Mouse (Mus musculus): ENCODE measurements around the gene Qtrt1. TPM values are rescaled to one million over a fixed set of nuclear protein-coding genes. Genes with fewer than 3 reads are reported as not detected.

Gene Qtrt1
- polyA plus RNA-seq, 1 experiment from 2014 or later: 51.1 TPM

DNA sequence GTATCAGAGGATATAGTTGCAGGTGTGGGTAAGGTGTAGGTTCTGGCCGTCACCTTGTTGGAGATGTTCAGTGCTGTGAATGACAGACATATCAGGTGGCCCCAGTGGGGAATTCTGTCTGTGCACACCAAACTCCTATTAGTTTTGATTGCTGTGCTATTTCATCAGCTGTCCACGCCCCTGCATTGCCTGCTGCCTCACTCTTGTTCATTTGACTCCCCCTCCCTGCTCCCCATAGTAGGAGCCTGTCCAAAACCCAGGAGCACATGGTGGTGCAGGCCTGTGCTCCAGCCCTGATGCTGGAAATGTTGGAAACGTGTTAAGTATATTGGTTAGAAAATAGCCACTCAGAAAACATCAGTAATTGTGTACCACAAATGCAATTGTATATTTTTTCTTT is 27.8 kb downstream of the Qtrt1 start:
- H3K4me2 ChIP-seq (ENCODE audit: low read depth, low read length): no peak overlapping the region
- H3K4me3 ChIP-seq (replicated peaks; ENCODE audit: low read length): no peak overlapping the region
- no peak for ATAC-seq (ENCODE audit: insufficient read depth, low FRiP score)
- H3K36me3 ChIP-seq (ENCODE audit: control insufficient read depth, insufficient read depth, low read length): no peaks in the 10 kb centered on the region
- H3K4me1 ChIP-seq (ENCODE audit: control insufficient read depth, insufficient read depth, low read length): peaks cover 21% of the 10 kb centered on the region
- no peaks in the 10 kb centered on the region for H3K9me3 ChIP-seq (replicated peaks; ENCODE audit: control insufficient read depth, low read length)
- no peak overlapping the region for H3K9ac ChIP-seq (ENCODE audit: low read length)
- 76% methylated on average over 3 of the region's 3 CpGs for WGBS
- no peak overlapping the region; the same call in 1 of the 2 replicates for H3K27ac ChIP-seq (ENCODE audit: low read length)
- no peaks in the 10 kb centered on the region for H3K27me3 ChIP-seq (ENCODE audit: control insufficient read depth, insufficient read depth, low read length)

DNA sequence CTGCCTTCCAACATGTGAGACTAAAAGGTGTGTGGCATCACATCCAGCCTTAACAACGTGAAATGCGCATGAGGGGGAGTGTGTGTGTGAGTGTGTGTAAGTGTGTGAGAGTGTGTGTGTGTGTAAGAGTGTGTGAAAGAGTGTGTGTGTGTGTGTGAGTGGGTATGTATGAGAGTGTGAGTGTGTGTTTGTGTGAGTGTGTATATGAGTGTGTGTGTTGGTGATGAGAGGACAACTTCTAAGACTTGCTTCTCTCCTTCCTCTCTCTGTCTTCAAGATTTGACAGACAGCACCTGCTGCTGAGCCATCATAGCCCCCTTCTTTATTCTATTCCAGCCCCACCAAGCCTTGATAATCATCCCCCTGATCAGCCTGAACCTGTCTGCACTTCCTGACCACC is 28.3 kb downstream of the Qtrt1 start:
- Histone ChIP-seq H3K36me3 (ENCODE audit: control insufficient read depth, insufficient read depth, low read length) (no peaks in the 10 kb centered on the region), H3K27me3 (ENCODE audit: control insufficient read depth, insufficient read depth, low read length) (no peaks in the 10 kb centered on the region), H3K4me1 (ENCODE audit: control insufficient read depth, insufficient read depth, low read length) (peaks cover 21% of the 10 kb centered on the region), H3K4me3 (replicated peaks; ENCODE audit: low read length) (no peak overlapping the region), H3K27ac (ENCODE audit: low read length) (no peak overlapping the region), H3K9me3 (replicated peaks; ENCODE audit: control insufficient read depth, low read length) (no peaks in the 10 kb centered on the region), H3K4me2 (ENCODE audit: low read depth, low read length) (no peak overlapping the region), H3K9ac (ENCODE audit: low read length) (no peak overlapping the region)
- WGBS: 87% methylated on average over 2 of the region's 2 CpGs
- no peak for ATAC-seq (ENCODE audit: insufficient read depth, low FRiP score)

DNA sequence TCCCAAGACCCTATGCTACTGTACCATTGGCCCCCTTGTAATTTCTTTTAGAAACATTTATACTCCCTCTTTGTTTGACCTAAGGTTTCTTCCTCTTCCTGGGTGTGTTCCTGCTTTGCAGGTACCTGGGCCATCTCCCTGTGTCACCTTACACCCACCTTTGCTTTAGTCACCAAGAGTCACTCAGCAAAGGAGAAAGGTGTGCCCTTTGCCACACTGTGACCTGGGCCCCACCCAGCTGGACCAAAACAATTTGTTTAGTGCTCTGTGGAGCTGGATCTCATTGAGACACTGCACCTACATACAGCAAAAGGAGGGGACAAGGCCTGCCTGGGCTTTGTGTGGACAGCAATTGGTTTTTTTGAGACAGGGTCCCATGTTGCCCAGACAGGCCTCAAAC is 28.8 kb downstream of the Qtrt1 start:
- no peak for ATAC-seq (ENCODE audit: insufficient read depth, low FRiP score)

GRCm38 (mm10) chr9:21443853-21444252 is 32.2 kb downstream of the Qtrt1 start:
- no peak overlapping the region for H3K9ac ChIP-seq (ENCODE audit: low read length)
- WGBS: 94% methylated on average over 8 of the region's 8 CpGs
- H3K36me3 ChIP-seq (ENCODE audit: control insufficient read depth, insufficient read depth, low read length): no peaks in the 10 kb centered on the region
- no peak overlapping the region for H3K27ac ChIP-seq (ENCODE audit: low read length)
- H3K27me3 ChIP-seq (ENCODE audit: control insufficient read depth, insufficient read depth, low read length): no peaks in the 10 kb centered on the region
- no peaks in the 10 kb centered on the region for H3K9me3 ChIP-seq (replicated peaks; ENCODE audit: control insufficient read depth, low read length)
- H3K4me2 ChIP-seq (ENCODE audit: low read depth, low read length): no peak overlapping the region
- no peak for ATAC-seq (ENCODE audit: insufficient read depth, low FRiP score)
- H3K4me3 ChIP-seq (replicated peaks; ENCODE audit: low read length): no peak overlapping the region
- peaks cover 3% of the 10 kb centered on the region; the same call in 1 of the 2 replicates for H3K4me1 ChIP-seq (ENCODE audit: control insufficient read depth, insufficient read depth, low read length)

More for the DNA sequence above, 28.8 kb downstream of the Qtrt1 start:
- no peak overlapping the region for H3K4me2 ChIP-seq (ENCODE audit: low read depth, low read length)
- no peak overlapping the region for H3K27ac ChIP-seq (ENCODE audit: low read length)
- H3K27me3 ChIP-seq (ENCODE audit: control insufficient read depth, insufficient read depth, low read length): no peaks in the 10 kb centered on the region
- H3K9me3 ChIP-seq (replicated peaks; ENCODE audit: control insufficient read depth, low read length): no peaks in the 10 kb centered on the region
- H3K4me1 ChIP-seq (ENCODE audit: control insufficient read depth, insufficient read depth, low read length): peaks cover 21% of the 10 kb centered on the region
- no peak overlapping the region for H3K4me3 ChIP-seq (replicated peaks; ENCODE audit: low read length)
- no peak overlapping the region for H3K9ac ChIP-seq (ENCODE audit: low read length)
- no peaks in the 10 kb centered on the region for H3K36me3 ChIP-seq (ENCODE audit: control insufficient read depth, insufficient read depth, low read length)

DNA sequence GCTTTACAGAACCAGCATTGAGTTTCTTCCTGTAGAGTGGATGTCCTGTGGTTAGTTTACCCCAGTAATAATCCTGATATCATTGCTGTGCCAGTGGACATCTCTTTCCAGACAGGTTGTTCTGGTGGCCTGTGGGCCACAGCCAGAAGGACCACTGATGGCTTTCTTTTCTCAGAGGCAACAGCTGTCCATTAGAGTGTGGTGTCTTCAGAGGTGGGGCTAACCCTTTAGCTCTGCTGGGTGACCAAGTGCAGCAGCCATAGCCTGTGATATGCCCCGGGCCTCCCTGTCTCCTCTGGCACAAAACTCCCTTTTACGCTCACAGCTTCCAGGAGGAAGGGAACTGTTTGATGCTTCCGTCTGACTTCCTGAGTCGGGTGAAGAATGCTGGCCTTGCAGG is 32.9 kb downstream of the Qtrt1 start:
- H3K36me3 ChIP-seq (ENCODE audit: control insufficient read depth, insufficient read depth, low read length): no peaks in the 10 kb centered on the region
- no peaks in the 10 kb centered on the region for H3K4me1 ChIP-seq (ENCODE audit: control insufficient read depth, insufficient read depth, low read length)
- no peak overlapping the region for H3K4me2 ChIP-seq (ENCODE audit: low read depth, low read length)
- no peaks in the 10 kb centered on the region for H3K27me3 ChIP-seq (ENCODE audit: control insufficient read depth, insufficient read depth, low read length)
- H3K4me3 ChIP-seq (replicated peaks; ENCODE audit: low read length): no peak overlapping the region
- ATAC-seq (ENCODE audit: insufficient read depth, low FRiP score): no peak
- H3K9ac ChIP-seq (ENCODE audit: low read length): no peak overlapping the region
- 81% methylated on average over 4 of the region's 4 CpGs for WGBS
- H3K9me3 ChIP-seq (replicated peaks; ENCODE audit: control insufficient read depth, low read length): no peaks in the 10 kb centered on the region
- no peak overlapping the region for H3K27ac ChIP-seq (ENCODE audit: low read length)

DNA sequence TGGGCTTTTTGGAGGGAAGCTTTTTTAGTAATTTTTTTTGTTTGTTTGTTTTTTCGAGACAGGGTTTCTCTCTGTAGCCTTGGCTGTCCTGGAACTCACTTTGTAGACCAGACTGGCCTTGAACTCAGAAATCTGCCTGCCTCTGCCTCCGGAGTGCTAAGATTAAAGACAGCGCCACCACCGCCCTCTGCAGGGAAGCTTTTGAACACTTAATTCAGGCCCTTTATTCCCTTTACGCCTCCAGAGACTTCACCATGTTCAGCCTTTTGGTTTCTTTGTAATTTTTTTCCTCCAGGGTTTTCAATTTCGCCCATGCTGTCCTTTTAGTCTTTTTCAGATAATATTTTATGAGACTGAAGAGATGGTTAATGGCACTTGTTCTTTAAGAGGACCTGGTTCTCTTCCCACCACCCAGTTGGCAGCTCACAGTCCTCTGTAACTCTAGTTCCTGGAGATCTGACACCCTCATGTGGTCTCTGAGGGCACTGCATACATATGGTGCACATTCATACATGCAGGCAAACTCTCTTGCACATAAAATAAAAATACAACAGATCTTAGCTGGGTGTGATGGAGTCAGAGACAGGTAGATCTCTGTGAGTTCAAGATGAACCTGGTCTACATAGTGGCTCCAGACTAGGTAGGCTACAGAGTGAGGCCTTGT is 33.6 kb downstream of the Qtrt1 start:
- WGBS: 95% methylated on average over 6 of the region's 6 CpGs
- H3K27ac ChIP-seq (ENCODE audit: low read length): no peak overlapping the region
- no peak overlapping the region for H3K9ac ChIP-seq (ENCODE audit: low read length)
- H3K4me1 ChIP-seq (ENCODE audit: control insufficient read depth, insufficient read depth, low read length): peaks cover 6% of the 10 kb centered on the region
- H3K27me3 ChIP-seq (ENCODE audit: control insufficient read depth, insufficient read depth, low read length): no peaks in the 10 kb centered on the region
- H3K36me3 ChIP-seq (ENCODE audit: control insufficient read depth, insufficient read depth, low read length): no peaks in the 10 kb centered on the region
- H3K9me3 ChIP-seq (replicated peaks; ENCODE audit: control insufficient read depth, low read length): no peaks in the 10 kb centered on the region
- ATAC-seq (ENCODE audit: insufficient read depth, low FRiP score): no peak
- no peak overlapping the region for H3K4me2 ChIP-seq (ENCODE audit: low read depth, low read length)
- no peak overlapping the region for H3K4me3 ChIP-seq (replicated peaks; ENCODE audit: low read length)

GRCm38 (mm10) chr9:21447778-21448177 is 36.1 kb downstream of the Qtrt1 start:
- ATAC-seq (ENCODE audit: insufficient read depth, low FRiP score): no peak
- WGBS: 90% methylated on average over 2 of the region's 2 CpGs
- no peaks in the 10 kb centered on the region for H3K27me3 ChIP-seq (ENCODE audit: control insufficient read depth, insufficient read depth, low read length)

GRCm38 (mm10) chr9:21449710-21450109 is 38.1 kb downstream of the Qtrt1 start:
- Histone ChIP-seq H3K9ac (ENCODE audit: low read length) (no peak overlapping the region), H3K4me1 (ENCODE audit: control insufficient read depth, insufficient read depth, low read length) (peaks cover 18% of the 10 kb centered on the region), H3K9me3 (replicated peaks; ENCODE audit: control insufficient read depth, low read length) (no peaks in the 10 kb centered on the region), H3K4me3 (replicated peaks; ENCODE audit: low read length) (no peak overlapping the region), H3K36me3 (ENCODE audit: control insufficient read depth, insufficient read depth, low read length) (no peaks in the 10 kb centered on the region), H3K27me3 (ENCODE audit: control insufficient read depth, insufficient read depth, low read length) (no peaks in the 10 kb centered on the region), H3K27ac (ENCODE audit: low read length) (peak overlapping the region; percentile 24), H3K4me2 (ENCODE audit: low read depth, low read length) (no peak overlapping the region)
- 79% methylated on average over 2 of the region's 2 CpGs for WGBS
- no peak for ATAC-seq (ENCODE audit: insufficient read depth, low FRiP score)

More at GRCm38 (mm10) chr9:21447778-21448177, 36.1 kb downstream of the Qtrt1 start:
- H3K9me3 ChIP-seq (replicated peaks; ENCODE audit: control insufficient read depth, low read length): no peaks in the 10 kb centered on the region
- H3K4me2 ChIP-seq (ENCODE audit: low read depth, low read length): no peak overlapping the region
- H3K4me1 ChIP-seq (ENCODE audit: control insufficient read depth, insufficient read depth, low read length): peaks cover 18% of the 10 kb centered on the region
- no peaks in the 10 kb centered on the region for H3K36me3 ChIP-seq (ENCODE audit: control insufficient read depth, insufficient read depth, low read length)
- no peak overlapping the region for H3K27ac ChIP-seq (ENCODE audit: low read length)
- no peak overlapping the region for H3K4me3 ChIP-seq (replicated peaks; ENCODE audit: low read length)
- no peak overlapping the region for H3K9ac ChIP-seq (ENCODE audit: low read length)

DNA sequence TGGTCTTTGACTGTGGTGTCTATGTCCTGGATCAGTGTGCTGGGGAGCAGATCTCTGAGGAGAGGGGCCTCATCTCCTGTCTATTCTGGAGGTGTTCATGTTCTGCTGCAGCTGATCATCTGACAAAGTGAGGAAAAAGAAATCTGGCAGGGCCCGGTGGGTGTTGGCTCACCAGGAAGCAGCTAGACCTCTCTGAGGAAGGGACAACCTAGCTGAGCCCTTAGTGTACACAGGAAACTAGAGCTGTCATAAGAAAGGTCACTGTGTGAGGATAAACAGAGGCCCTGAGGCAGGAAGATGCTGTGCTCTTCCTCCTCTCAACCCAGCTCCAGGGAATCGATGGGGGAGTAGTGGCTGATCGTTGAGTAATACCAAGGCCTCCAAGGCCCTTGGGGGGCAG is 38.6 kb downstream of the Qtrt1 start:
- H3K27ac ChIP-seq (ENCODE audit: low read length): peak overlapping the region; percentile 24

More for the DNA sequence above, 38.6 kb downstream of the Qtrt1 start:
- Histone ChIP-seq H3K4me2 (ENCODE audit: low read depth, low read length) (no peak overlapping the region), H3K27me3 (ENCODE audit: control insufficient read depth, insufficient read depth, low read length) (no peaks in the 10 kb centered on the region), H3K9ac (ENCODE audit: low read length) (no peak overlapping the region), H3K4me1 (ENCODE audit: control insufficient read depth, insufficient read depth, low read length) (peaks cover 19% of the 10 kb centered on the region), H3K9me3 (replicated peaks; ENCODE audit: control insufficient read depth, low read length) (no peaks in the 10 kb centered on the region), H3K4me3 (replicated peaks; ENCODE audit: low read length) (no peak overlapping the region), H3K36me3 (ENCODE audit: control insufficient read depth, insufficient read depth, low read length) (no peaks in the 10 kb centered on the region)
- ATAC-seq (ENCODE audit: insufficient read depth, low FRiP score): 0 out of 2 replicates have a peak, but pooled peaks have one; percentile 34
- WGBS: 65% methylated on average over 3 of the region's 3 CpGs
